Mouse (Mus musculus) duodenum, adult 2 months (tissue): ENCODE measurements around the gene Dedd2. TPM values are rescaled to one million over a fixed set of nuclear protein-coding genes. Genes with fewer than 3 reads are reported as not detected.

Experiments used
- polyA plus RNA-seq: library from polyadenylated mRNA; depleted of rRNA; stranded (reverse); fragments of >200 nt; gene quantifications from 2 replicates; pipeline ENCODE4 v1.2.3, GENCODE M21; 2012; ENCODE audit warnings: low replicate concordance; rRNA removed

The Dedd2 gene
- 45.9 and 104 TPM in 2 replicates for polyA plus RNA-seq

GRCm38 (mm10) chr7:25220457-25221101 lies at the start of gene Dedd2:
Gene Dedd2, minus strand, starts transcription at chr7:25220615.

GRCm38 (mm10) chr7:25267301-25267750 lies 46.9 kb upstream of the Dedd2 start, which contains the start of gene Cic:
Gene Cic, plus strand, starts transcription at chr7:25267704.

GRCm38 (mm10) chr7:25250141-25250972 lies 29.9 kb upstream of the Dedd2 start, which contains the start of gene Erf:
Gene Erf, minus strand, starts transcription at chr7:25250761.

GRCm38 (mm10) chr7:25237249-25238014 lies 17.0 kb upstream of the Dedd2 start, which contains the start of gene Gsk3a:
Gene Gsk3a, minus strand, starts transcription at chr7:25237851.

GRCm38 (mm10) chr7:25221102-25221883 lies 878 bp upstream of the Dedd2 start, which contains the start of gene Zfp526:
Gene Zfp526, plus strand, starts transcription at chr7:25221425.

GRCm38 (mm10) chr7:25179606-25180161 lies 40.7 kb downstream of the Dedd2 start, which contains the start of gene Pou2f2:
Gene Pou2f2, minus strand, starts transcription at chr7:25179726.

Other genes with a start within 250 kb of the Dedd2 start
- 244 and 287 TPM in 2 replicates for gene Rabac1, start 247.9 kb downstream of the Dedd2 start, polyA plus RNA-seq
- gene Atp1a3, start 214.7 kb downstream of the Dedd2 start, polyA plus RNA-seq = 1.6 and 4.1 TPM in 2 replicates
- 19.8 and 24.4 TPM in 2 replicates for gene Grik5, start 148.3 kb downstream of the Dedd2 start, polyA plus RNA-seq
- gene Zfp574, start 148.0 kb downstream of the Dedd2 start, polyA plus RNA-seq = 34.5 and 39.7 TPM in 2 replicates
- 1.8 and 3.3 TPM in 2 replicates for gene Pou2f2, start 40.9 kb downstream of the Dedd2 start, polyA plus RNA-seq
- gene Zfp526, start 810 bp upstream of the Dedd2 start, polyA plus RNA-seq = 6.1 and 7.0 TPM in 2 replicates
- gene Gsk3a, start 17.2 kb upstream of the Dedd2 start, polyA plus RNA-seq = 141 and 179 TPM in 2 replicates
- gene Erf, start 30.1 kb upstream of the Dedd2 start, polyA plus RNA-seq = 40.7 and 44.2 TPM in 2 replicates
- 54.5 and 62.2 TPM in 2 replicates for gene Cic, start 47.1 kb upstream of the Dedd2 start, polyA plus RNA-seq
- 86.5 and 148 TPM in 2 replicates for gene Pafah1b3, start 77.4 kb upstream of the Dedd2 start, polyA plus RNA-seq
- gene Prr19, start 80.8 kb upstream of the Dedd2 start, polyA plus RNA-seq = 0.07 TPM in 1 of 2 replicates, not detected in the other
- 0.64 and 1.5 TPM in 2 replicates for gene Tmem145, start 85.5 kb upstream of the Dedd2 start, polyA plus RNA-seq
- gene Megf8, start 96.5 kb upstream of the Dedd2 start, polyA plus RNA-seq = 21.0 and 22.1 TPM in 2 replicates
- 1.1 TPM in 1 of 2 replicates, not detected in the other for gene Cnfn, start 149.1 kb upstream of the Dedd2 start, polyA plus RNA-seq
- 65.3 and 226 TPM in 2 replicates for gene Lipe, start 178.1 kb upstream of the Dedd2 start, polyA plus RNA-seq
- gene Cxcl17, start 192.3 kb upstream of the Dedd2 start, polyA plus RNA-seq = 1.9 TPM in 1 of 2 replicates, not detected in the other